Mouse (Mus musculus): ENCODE measurements around the gene Tsen2.

GRCm38 (mm10) chr6:115620942-115621341 is 76.5 kb downstream of the Tsen2 start:
- TF ChIP-seq CTCF (IDR thresholded peaks at IDR 0.05; ENCODE audit: low read depth, low read length) (no peak), GATA1 (IDR thresholded peaks at IDR 0.05; ENCODE audit: borderline replicate concordance, low read length) (no peak)

All from G1E (cell line).